Mouse (Mus musculus) neural tube, postnatal 0 days (tissue): ENCODE results near the gene Retsat. TPM values are rescaled to one million over a fixed set of nuclear protein-coding genes. Genes with fewer than 3 reads are reported as not detected.

Experiments used
- polyA plus RNA-seq: library from polyadenylated mRNA; unstranded; fragments of >200 nt; fragmentation: Nextera tagmentation; extraction: Ambion mirVana; gene quantifications from 2 replicates; pipeline ENCODE4 v1.2.1, GENCODE M21; 2015

The Retsat gene
- polyA plus RNA-seq, result 9.4 and 10.7 TPM in 2 replicates

DNA sequence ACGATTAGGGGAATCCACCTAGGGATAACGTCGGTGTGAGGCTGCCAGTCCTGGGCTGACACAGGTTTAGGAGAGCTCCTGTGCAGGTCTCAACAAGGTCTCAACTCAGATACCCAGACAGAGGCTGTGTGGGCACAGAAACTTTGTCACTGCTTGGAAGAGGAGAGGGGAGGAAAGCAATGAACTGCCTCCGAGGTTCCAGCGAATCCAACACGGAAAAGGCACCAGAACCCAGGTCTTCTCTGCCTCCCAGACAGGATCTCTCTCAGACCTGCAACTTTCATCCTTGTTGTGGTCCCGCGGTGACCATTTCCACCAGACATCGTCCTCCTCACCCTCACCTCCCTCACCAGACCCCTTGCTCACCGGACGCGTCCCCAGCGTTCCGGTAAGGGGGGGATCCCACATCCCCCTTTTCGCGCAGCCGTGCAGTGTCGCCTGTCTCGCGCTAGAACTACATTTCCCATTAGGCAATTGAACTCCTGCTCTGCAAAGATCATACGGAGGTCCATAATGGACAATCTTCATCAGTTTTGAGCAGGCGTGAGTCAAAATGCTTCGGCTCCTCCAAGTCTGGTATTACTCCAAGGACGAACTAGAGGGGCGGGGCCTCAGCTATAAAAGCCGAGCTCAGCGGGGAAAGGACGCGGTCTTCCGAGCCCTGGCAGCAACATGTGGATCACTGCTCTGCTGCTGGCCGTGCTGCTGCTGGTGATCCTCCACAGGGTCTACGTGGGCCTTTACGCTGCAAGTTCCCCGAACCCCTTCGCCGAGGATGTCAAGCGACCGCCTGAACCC is at the start of gene Retsat, which contains the start of gene Elmod3:
TSS of gene Retsat (plus strand) at position 520 of the 798 bp plus-strand sequence.
TSS of gene Elmod3 (minus strand) at position 458 of the 798 bp plus-strand sequence.

DNA sequence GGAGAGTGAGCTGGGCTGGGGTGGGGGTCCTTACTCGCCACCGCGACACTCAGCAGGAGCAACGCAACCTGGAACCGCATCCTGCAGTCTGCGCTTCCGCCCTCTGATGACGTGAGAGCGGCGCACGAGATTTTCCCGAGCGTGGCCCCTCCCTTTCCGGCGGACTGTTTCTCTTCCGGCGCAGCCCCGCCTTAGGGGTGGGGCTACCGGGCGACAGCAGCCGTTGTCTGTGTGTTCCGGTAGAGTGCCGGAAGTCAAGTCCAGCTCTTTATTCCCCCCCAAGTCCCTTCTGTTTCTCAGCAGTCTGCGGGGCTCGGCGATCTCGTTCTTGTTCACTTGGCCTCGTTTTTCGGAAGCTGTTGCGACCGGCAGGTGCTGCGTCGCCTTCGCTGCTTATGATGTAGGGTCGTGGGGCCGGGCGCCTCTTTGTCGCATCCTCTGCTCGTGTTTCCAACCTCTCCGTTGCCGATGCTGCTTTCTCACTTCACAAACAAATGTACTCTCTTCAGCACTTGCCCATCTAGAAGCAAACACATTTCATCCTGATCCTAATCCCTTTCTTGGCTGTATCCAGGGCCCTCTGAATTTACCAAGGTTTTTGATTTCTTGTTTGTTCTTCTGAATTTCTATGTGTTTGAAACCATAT is 18.5 kb downstream of the Retsat start, which contains the start of gene Tgoln1:
TSS of gene Tgoln1 (minus strand) at position 358 of the 646 bp plus-strand sequence.

Other genes starting within 250 kb of the Retsat start
- 21.6 and 25.5 TPM in 2 replicates for gene Tmem150a, start 243.0 kb upstream of the Retsat start, polyA plus RNA-seq
- 154 and 155 TPM in 2 replicates for gene Rnf181, start 231.5 kb upstream of the Retsat start, polyA plus RNA-seq
- 22.7 and 27.5 TPM in 2 replicates for gene Vamp5, start 218.0 kb upstream of the Retsat start, polyA plus RNA-seq
- gene Vamp8, start 207.8 kb upstream of the Retsat start, polyA plus RNA-seq, result 29.8 and 33.5 TPM in 2 replicates
- 13.2 and 15.4 TPM in 2 replicates for gene Ggcx, start 184.2 kb upstream of the Retsat start, polyA plus RNA-seq
- 248 and 259 TPM in 2 replicates for gene Mat2a, start 158.9 kb upstream of the Retsat start, polyA plus RNA-seq
- 0.24 and 0.62 TPM in 2 replicates for gene Sh2d6, start 76.8 kb upstream of the Retsat start, polyA plus RNA-seq
- 19.4 and 21.5 TPM in 2 replicates for gene Capg, start 54.1 kb upstream of the Retsat start, polyA plus RNA-seq
- 18.0 and 18.6 TPM in 2 replicates for gene Elmod3, start 62 bp upstream of the Retsat start, polyA plus RNA-seq
- 34.5 and 35.1 TPM in 2 replicates for gene Tgoln1, start 18.5 kb downstream of the Retsat start, polyA plus RNA-seq
- 7.2 and 7.8 TPM in 2 replicates for gene Tcf7l1, start 190.8 kb downstream of the Retsat start, polyA plus RNA-seq